ENCODE assay signal across 13 mouse cellular contexts in genomic region chr3:138853996-138854836, GRCm38 (mm10).
DNase-seq lines count a peak whose midpoint lies in the region; ATAC-seq and TF ChIP-seq lines count a peak whose summit lies in the region.
"Had no signal": no experiment of that assay in that cellular context is flagged by ENCODE, and none has a peak within 500 bp of the region (broad histone marks: within the 10 kb centered on the region; RNA-seq: fewer than 3 reads in every experiment).

No protein-coding gene starts in this region.

- peak overlapping the region; percentile 13 for H3K27ac ChIP-seq in forebrain, embryonic 11.5 days (ENCODE audit: low read depth, low read length)
- H3K27ac ChIP-seq in olfactory bulb, adult 2 months (ENCODE audit: insufficient read depth, low read depth, low read length): peak overlapping the region; percentile 19
- H3K27ac ChIP-seq: heart, embryonic 10.5 days; kidney, embryonic 15.5 days; stomach, postnatal 0 days had no signal

- no peak for TF ChIP-seq POLR2A in olfactory bulb, adult 2 months (IDR thresholded peaks at IDR 0.05; ENCODE audit: insufficient read depth, low read depth, low read length)

- peak; percentile 55 for ATAC-seq in forebrain, embryonic 11.5 days (replicated peaks; ENCODE audit: low FRiP score)

- intact Hi-C loops in left cerebral cortex, postnatal 10 days (cut with DNase I): no loop called here
- intact Hi-C loops in left cerebral cortex, postnatal 14 days (cut with DNase I): loop anchor here (5.0 kb wide), 1 partner anchor 107 kb away; no protein-coding TSS in a partner anchor

- H3K27me3 ChIP-seq in forebrain, embryonic 11.5 days (ENCODE audit: control insufficient read depth, insufficient read depth, low read length): no peaks in the 10 kb centered on the region
- H3K27me3 ChIP-seq: kidney, embryonic 15.5 days had no signal

- H3K9ac ChIP-seq in forebrain, embryonic 11.5 days (ENCODE audit: low read length): no peak overlapping the region
- H3K9ac ChIP-seq: kidney, embryonic 15.5 days; lung, embryonic 14.5 days had no signal

- H3K4me2 ChIP-seq in forebrain, embryonic 11.5 days (ENCODE audit: low read depth, low read length, severe bottlenecking): no peak overlapping the region
- H3K4me2 ChIP-seq: kidney, embryonic 15.5 days had no signal

- DNase-seq in left cerebral cortex, adult 11 months (ENCODE audit: low spot score): peak; percentile 53
- no peak for DNase-seq in left cerebral cortex, postnatal 10 days (ENCODE audit: extremely low spot score in 1 of 2, low spot score in 2 of 2)
- DNase-seq in forebrain, embryonic 11.5 days (ENCODE audit: low spot score): peak; percentile 52
- peak; percentile 55 to 77 for DNase-seq in left cerebral cortex, postnatal 14 days (ENCODE audit: low spot score in 2 of 2)
- DNase-seq in lung, postnatal 10 days: no peak
- DNase-seq in kidney, postnatal 4 days: no peak
- no peak for DNase-seq in heart, postnatal 4 days

- H3K4me3 ChIP-seq in forebrain, embryonic 11.5 days (ENCODE audit: low read depth, low read length): no peak overlapping the region
- no peak overlapping the region for H3K4me3 ChIP-seq in olfactory bulb, adult 2 months (ENCODE audit: insufficient read depth, low read depth, low read length)
- H3K4me3 ChIP-seq: erythroblast, embryonic 14.5 days; heart, embryonic 10.5 days; kidney, embryonic 15.5 days had no signal

- no peaks in the 10 kb centered on the region for H3K9me3 ChIP-seq in forebrain, embryonic 11.5 days (ENCODE audit: control insufficient read depth, low read length)
- H3K9me3 ChIP-seq: heart, embryonic 10.5 days; kidney, embryonic 15.5 days had no signal

- H3K4me1 ChIP-seq in forebrain, embryonic 11.5 days (replicated peaks; ENCODE audit: control insufficient read depth, insufficient read depth, low read length): peaks cover 53% of the 10 kb centered on the region
- peaks cover 42% of the 10 kb centered on the region for H3K4me1 ChIP-seq in olfactory bulb, adult 2 months (ENCODE audit: control insufficient read depth, insufficient read depth, low read length)

- no peak for TF ChIP-seq CTCF in olfactory bulb, adult 2 months (IDR thresholded peaks at IDR 0.05; ENCODE audit: insufficient read depth, low read depth, low read length)

- no peaks in the 10 kb centered on the region for H3K36me3 ChIP-seq in forebrain, embryonic 11.5 days (ENCODE audit: control insufficient read depth, insufficient read depth, low read length)
- H3K36me3 ChIP-seq: heart, embryonic 10.5 days; kidney, embryonic 15.5 days had no signal

- WGBS in forebrain, embryonic 11.5 days: 31% methylated on average over 16 of the region's 16 CpGs
- WGBS in olfactory bulb, adult 2 months: 26% methylated on average over 16 of the region's 16 CpGs

Comparison
In these comparisons a context has a peak if more than half of its experiments do, and no peak if none do; other contexts are left out.
1. DNase-seq: peak in left cerebral cortex, adult 11 months (single experiment), forebrain, embryonic 11.5 days (single experiment) and left cerebral cortex, postnatal 14 days (2 of 2); none in left cerebral cortex, postnatal 10 days (0 of 2), lung, postnatal 10 days (single experiment), kidney, postnatal 4 days (0 of 2) and heart, postnatal 4 days (single experiment).